8 mouse cellular contexts compared by ENCODE assay signal in the genomic region with DNA sequence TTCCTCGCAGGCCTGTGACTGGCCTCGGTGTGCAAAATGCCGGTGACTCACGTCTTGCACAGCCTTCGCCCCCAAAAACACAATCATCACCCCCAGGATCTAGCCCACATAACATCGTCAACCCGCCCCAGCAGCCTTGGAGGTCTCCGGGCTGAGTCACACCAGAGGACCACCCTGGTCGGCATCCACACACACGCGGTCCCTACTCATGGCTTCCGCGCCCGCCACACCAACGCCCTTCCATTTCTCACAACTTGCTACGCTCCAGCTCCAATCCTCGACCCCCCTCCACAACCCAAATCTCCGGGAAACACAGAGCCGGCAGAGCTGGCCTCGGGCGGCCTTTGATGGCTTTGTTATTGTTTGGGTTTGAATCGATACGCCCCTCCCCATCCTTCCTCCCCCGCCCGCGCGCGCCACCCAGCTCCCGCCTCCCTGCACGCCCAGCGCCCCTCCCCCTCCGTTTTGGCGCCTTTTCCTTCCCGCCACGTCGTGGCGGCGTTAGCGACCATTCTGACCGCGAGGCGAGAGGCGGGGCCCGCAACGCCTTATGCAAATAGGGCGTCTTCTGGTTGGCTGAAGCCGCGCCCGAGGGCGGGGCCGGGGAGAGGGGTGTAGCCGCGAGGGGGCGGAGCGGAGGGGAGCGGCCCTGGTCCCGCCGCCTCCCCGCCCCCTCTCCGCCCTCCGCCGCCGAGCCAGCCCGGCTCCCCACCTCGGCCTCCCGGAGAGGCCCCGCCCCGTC. TPM values are rescaled to one million over a fixed set of nuclear protein-coding genes. Genes with fewer than 3 reads are reported as not detected.
A peak's percentile ranks its signal among the peaks of the same experiment; 100 is the strongest.
DNase-seq lines count a peak whose midpoint lies in the region; ATAC-seq and TF ChIP-seq lines count a peak whose summit lies in the region.

No protein-coding gene starts in this region.

- peak; percentile 67 for ATAC-seq in common myeloid progenitor, adult 5-6 weeks (replicated peaks; ENCODE audit: low read depth, poor library complexity, severe bottlenecking)

- TF ChIP-seq CTCF in gastrocnemius, adult 2 months (IDR thresholded peaks at IDR 0.05) = peak; percentile 2; the same call in 1 of the 2 replicates

- peak overlapping the region; percentile 93 for H3K27ac ChIP-seq in gastrocnemius, adult 2 months

- intact Hi-C loops in gastrocnemius, adult 2 months (cut with DNase I) = loop anchor here (1.0 to 2.0 kb wide), 2 partner anchors 22 to 31 kb away; no protein-coding TSS in a partner anchor

- no peaks in the 10 kb centered on the region for H3K27me3 ChIP-seq in megakaryocyte, embryonic 14.5 days (replicated peaks)

- peak overlapping the region; percentile 92 for H3K4me3 ChIP-seq in gastrocnemius, adult 2 months
- peak overlapping the region; percentile 99 for H3K4me3 ChIP-seq in megakaryocyte, embryonic 14.5 days (replicated peaks)

- peaks cover 58% of the 10 kb centered on the region for H3K4me1 ChIP-seq in megakaryocyte, embryonic 14.5 days

- DNase-seq in ZHBTc4 (ENCODE audit: low read depth, low spot score) = peak; percentile 100
- peak; percentile 99 for DNase-seq in gastrocnemius, adult 2 months
- DNase-seq in hindlimb bud, embryonic 11.5 days (ENCODE audit: extremely low spot score, low read depth, low spot score) = peak; percentile 90
- DNase-seq in left cerebral cortex, adult 8-10 months (ENCODE audit: low spot score in 2 of 2) = peak; percentile 75 to 96
- peak; percentile 98 to 99 for DNase-seq in right cerebral cortex, postnatal 10 days (ENCODE audit: low spot score in 2 of 2)
- peak; percentile 95 for DNase-seq in urinary bladder, postnatal 25 days (ENCODE audit: low spot score)

- H3K9me3 ChIP-seq in megakaryocyte, embryonic 14.5 days = no peaks in the 10 kb centered on the region

- H3K36me3 ChIP-seq in megakaryocyte, embryonic 14.5 days (replicated peaks; ENCODE audit: low read length) = peaks cover 40% of the 10 kb centered on the region

RNA-seq across cellular contexts. Expression of gene Pim1, which starts 0.4 kb away (rescaled TPM):
- 205 and 249 TPM in 2 replicates for total RNA-seq in common myeloid progenitor, adult 5-6 weeks (2017)
- total RNA-seq in gastrocnemius, adult 2 months (2021) = 10 to 100 TPM; 13.8 to 35.2 TPM
- total RNA-seq in left cerebral cortex, adult 8-10 months (2022) = 1 to 10 TPM; 4.3 to 6.0 (median 5.1) TPM
- polyA plus RNA-seq in megakaryocyte, embryonic 14.5 days (2012; ENCODE audit: insufficient read depth, low replicate concordance) = 350 and 629 TPM in 2 replicates

RNA-seq across cellular contexts. Expression of gene Gm17657, which starts 59.3 kb away (rescaled TPM):
- total RNA-seq in common myeloid progenitor, adult 5-6 weeks (2017) = not detected in 2 replicates
- total RNA-seq in gastrocnemius, adult 2 months (2021) = not detected
- total RNA-seq in left cerebral cortex, adult 8-10 months (2022) = not detected
- polyA plus RNA-seq in megakaryocyte, embryonic 14.5 days (2012; ENCODE audit: insufficient read depth, low replicate concordance) = not detected in 2 replicates

RNA-seq across cellular contexts. Expression of gene Tbc1d22b, which starts 59.4 kb away (rescaled TPM):
- 7.0 and 9.6 TPM in 2 replicates for total RNA-seq in common myeloid progenitor, adult 5-6 weeks (2017)
- total RNA-seq in gastrocnemius, adult 2 months (2021) = 10 to 100 TPM; 10.4 to 11.9 TPM
- 10 to 100 TPM; 35.6 to 39.5 (median 38.4) TPM for total RNA-seq in left cerebral cortex, adult 8-10 months (2022)
- polyA plus RNA-seq in megakaryocyte, embryonic 14.5 days (2012; ENCODE audit: insufficient read depth, low replicate concordance) = 9.9 and 12.4 TPM in 2 replicates

Comparison
In these comparisons a context has a peak if more than half of its experiments do, and no peak if none do; other contexts are left out.
1. Peak in every context shown above with its lines: DNase-seq, ATAC-seq, H3K4me3 ChIP-seq and H3K27ac ChIP-seq.